Mouse (Mus musculus): Measurements from ENCODE around the gene Ccdc157. TPM values are rescaled to one million over a fixed set of nuclear protein-coding genes. Genes with fewer than 3 reads are reported as not detected.
"Not testable (repeated sequence)": the region's sequence is repeated elsewhere in the genome, so short reads cannot be mapped to it uniquely, and the experiment has no call there.

Ccdc157 gene
- 10 to 100 TPM; 16.0 to 18.1 TPM for total RNA-seq (2021)

DNA sequence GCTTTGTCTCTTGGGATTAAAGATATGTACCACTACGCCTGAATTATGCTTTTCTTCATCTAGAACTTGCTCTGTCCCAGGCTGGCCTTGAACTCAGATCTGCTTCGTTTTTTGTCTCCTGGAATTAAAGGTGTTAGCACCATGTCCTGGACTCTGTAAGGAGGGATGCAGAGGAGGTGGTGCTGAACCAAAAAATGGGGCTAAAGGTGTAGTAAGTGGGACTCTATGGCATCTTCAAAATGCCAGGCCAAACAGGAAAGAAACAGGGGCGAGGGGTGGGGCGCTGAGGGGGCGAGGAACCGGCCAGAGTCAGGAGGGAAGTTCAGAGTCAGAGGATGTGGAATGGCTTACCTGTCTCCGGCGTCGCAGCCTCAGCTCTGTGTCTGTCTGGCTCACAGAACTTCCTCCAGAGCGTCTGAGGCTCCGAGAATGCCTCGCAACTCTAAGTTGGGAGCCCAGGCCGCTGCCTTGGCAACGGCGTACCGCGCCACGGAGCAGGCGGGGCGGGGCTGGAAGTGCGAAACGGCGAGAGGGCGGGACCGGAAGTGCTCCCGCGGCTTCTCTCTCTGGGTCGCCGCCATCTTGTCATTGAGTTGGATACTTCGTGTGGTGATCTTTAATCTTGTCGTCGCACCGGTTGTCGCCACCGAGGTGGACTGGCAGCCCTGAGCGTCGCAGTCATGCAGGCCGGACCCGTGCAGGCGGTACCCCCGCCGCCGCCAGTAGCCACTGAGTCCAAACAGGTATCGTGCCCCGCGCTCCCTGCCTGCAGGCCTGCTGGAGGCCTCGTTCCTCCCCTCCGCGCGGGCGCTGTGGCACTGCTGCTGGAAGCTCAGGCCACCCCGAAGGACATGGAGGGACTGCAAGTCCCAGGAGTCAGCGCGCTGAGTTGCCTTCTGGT, at the start of gene Ccdc157, which contains the start of gene Sf3a1:
TSS of gene Ccdc157 (minus strand) at position 486 of the 901 bp plus-strand sequence.
TSS of gene Sf3a1 (plus strand) at position 543 of the 901 bp plus-strand sequence.
- intact Hi-C loops (cut with DNase I) = loop anchor here (2.0 kb wide), 1 partner anchor 25 kb away; the partner anchor contains the start of gene Rnf215
- peak; percentile 93 to 95 for DNase-seq (ENCODE audit: low spot score in 2 of 2)

DNA sequence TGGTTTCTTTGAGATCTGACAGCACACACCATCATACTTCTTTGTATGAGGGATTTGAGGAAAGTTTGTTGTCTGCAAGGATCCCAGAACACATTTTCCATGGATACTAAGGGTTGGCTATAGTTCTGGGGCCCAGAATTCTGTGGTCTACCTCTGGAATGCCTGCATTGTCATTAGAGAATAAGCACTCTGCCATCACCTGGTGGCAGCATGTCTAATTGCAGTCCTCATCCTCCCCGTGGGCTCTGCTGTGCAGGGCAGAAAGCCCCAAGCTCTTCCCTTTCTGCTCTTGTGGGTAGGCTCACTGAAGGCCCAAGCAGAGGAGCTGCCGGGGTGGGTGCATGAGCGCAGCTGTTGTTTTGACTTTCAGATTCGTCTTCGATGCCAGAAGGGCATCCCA, 49.5 kb upstream of the Ccdc157 start:
- intact Hi-C loops (cut with DNase I) = no loop called here
- DNase-seq (ENCODE audit: low spot score in 2 of 2) = no peak

DNA sequence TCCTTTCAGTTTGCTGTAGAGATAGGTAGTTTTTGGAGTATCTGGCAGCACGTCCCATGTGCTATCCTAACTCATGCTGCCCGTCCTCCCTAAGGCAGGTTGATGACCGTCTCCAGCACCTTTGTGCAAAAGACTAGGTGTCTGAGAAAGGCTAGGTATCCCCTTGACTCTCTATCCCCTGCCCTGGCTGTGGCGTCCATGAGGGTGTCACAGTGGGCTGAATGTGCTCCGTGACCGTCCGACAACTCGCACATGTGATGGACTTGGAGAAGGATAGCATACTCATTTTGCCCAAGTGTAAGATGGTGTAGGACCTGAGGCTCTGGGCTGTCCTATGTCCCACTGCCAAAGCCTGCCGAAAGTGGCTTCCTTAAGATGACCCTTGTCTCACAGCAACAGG, 47.6 kb upstream of the Ccdc157 start:
- intact Hi-C loops (cut with DNase I) = no loop called here
- no peak for DNase-seq (ENCODE audit: low spot score in 2 of 2)

DNA sequence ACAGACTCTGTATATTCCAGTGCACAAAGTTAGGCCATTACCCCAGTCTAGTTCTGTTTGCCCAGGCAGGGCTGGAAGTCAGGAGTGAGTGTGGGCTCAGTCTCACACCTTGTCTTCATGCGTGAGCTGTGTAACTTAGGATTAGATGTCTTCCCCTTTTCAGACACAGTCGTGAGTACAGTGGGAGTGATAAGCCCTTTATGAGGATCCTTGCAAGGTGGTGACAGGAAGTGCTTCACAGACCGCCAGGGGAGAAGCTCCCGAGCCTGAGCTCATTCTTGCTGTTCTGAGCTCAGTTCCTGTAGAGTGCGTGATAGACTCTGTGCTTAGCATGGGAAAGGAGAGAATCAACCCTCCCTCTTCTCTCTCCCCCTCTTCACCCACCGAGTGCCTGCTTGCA, 46.5 kb upstream of the Ccdc157 start:
- no peak for DNase-seq (ENCODE audit: low spot score in 2 of 2)
- intact Hi-C loops (cut with DNase I) = no loop called here

DNA sequence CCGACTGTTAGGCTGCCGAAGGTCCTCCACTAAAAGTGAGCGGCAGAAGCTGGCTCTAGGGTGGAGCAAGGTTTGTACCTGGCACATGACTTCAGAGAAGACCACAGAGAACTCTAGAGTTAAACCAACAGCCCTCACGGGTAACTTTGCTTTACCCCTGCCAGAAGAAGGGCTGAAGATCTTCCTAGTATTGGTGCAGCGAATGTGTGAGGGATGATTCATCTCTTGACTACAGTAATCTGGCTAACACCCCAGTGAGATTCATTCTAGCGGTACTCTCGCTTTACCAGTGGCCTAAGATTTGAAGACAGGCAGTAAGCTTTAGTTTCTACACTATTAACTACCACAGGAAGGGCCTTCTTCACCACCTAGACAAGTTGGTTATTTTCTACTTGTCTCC, 45.9 kb upstream of the Ccdc157 start:
- intact Hi-C loops (cut with DNase I) = no loop called here

DNA sequence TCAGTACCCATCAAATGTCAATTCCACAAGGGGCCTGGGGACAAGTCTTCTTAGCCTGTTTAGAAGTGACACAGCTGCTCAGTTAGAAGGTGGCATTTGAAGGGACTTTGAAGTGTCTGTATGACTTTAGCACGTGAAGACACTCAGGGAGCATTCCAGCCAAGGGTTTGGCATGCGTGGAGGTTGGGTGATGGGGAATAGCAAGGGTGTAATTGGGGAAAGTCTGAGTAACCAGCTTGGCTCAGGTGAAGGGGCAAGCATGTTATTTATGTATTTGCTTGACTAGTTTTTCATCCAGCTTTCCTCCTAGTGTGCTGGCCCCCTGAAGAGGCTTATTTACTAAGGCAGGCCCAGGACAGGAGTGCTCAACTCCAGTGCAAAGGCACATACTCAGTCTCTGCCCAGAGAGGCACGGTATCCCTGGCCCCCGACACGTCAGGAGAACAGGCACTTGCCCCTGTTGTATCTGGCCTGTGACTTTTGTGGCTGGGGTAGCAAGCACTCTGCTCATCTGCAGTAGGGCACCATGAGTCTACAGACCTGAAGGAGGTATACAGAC, 45.1 kb upstream of the Ccdc157 start:
- intact Hi-C loops (cut with DNase I) = no loop called here
- DNase-seq (ENCODE audit: low spot score in 2 of 2) = no peak

More for the DNA sequence above, 45.9 kb upstream of the Ccdc157 start:
- no peak for DNase-seq (ENCODE audit: low spot score in 2 of 2)

DNA sequence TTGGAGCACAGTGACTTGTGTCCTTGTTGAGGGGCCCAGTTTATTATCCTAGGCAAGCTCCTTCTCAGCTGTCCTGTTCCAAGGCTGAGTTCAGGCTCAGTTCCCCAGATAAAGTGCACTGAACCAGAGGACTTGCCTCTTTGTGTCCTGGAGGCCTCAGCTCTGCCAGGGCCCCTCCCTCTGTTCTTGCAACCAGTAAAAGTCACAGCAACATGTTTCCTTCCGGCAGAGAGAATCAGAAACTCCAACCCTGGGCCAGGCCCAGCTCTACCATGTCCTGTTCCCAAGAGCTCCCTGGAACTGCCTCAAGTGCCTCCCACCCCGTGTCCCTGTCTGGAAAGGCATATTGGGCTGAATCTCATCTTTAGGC, 43.6 kb upstream of the Ccdc157 start:
- intact Hi-C loops (cut with DNase I) = no loop called here
- DNase-seq (ENCODE audit: low spot score in 2 of 2) = no peak

DNA sequence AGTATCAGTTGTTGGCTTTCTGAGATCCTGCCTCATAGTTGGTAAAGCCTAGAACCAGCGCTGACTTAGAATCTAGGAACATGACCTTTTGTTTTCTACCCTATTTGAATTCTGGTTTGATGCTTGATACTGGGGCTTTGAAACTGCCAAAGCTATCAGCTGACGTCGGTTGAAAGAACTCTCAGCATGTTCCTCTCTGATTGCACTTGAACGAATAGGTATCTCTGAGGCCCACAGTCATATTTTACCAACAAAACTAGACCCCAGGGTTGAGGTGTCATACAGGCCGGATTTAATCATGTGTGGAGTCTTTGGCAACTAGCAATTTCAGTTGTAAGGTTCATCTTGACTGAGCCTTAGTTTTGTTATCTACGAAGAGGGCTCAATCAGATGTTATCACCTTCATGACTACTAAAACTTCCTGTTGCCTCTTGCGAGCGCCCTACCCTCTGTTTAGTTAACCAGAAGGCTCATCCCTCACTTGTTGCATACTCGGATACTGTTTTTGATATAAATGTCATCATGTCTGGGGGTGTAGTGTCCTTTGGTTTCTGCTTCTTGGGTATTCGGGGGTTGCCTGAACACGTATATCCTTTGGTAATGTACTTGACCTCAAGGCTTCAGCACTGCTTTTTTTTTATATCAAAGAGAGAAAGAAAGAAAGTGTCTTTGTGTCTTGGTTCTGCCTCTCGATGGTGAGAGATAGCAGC, 43.1 kb upstream of the Ccdc157 start:
- intact Hi-C loops (cut with DNase I) = no loop called here
- DNase-seq (ENCODE audit: low spot score in 2 of 2) = no peak

DNA sequence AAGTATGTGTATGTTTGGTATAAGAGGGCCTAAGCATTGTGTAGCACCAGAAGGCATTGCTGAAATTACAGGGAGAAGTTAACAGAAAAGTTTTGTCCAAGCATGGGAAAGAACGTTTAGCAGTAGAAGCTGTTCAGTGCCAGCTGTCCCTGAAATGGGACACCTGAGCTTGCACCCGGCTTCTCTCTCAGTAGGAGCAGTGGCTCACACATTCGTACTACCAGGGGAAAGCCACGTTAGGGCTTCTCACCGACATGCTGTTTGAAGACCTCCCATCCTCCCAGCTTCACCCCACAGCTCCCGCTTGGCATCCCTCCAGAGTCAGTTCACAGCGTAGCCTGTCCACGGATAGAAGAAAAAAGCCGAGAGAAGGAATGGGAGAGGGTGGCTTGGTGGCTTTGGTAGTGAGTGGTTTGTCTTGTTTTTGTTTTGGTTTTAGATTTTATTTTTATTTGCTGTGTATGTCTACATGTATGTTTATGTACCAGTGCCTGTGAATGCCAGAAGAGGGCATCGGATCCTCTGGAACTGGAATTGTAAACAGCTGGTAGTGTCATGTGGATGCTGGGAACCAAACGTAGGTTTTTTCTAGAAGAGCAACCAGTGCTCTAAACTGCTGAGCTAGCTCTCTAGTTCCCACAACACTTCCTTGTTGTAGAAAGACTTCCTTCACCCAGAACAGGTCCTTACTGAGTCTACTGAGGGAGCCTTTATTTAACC, 42.0 kb upstream of the Ccdc157 start:
- DNase-seq (ENCODE audit: low spot score in 2 of 2) = no peak
- intact Hi-C loops (cut with DNase I) = no loop called here

DNA sequence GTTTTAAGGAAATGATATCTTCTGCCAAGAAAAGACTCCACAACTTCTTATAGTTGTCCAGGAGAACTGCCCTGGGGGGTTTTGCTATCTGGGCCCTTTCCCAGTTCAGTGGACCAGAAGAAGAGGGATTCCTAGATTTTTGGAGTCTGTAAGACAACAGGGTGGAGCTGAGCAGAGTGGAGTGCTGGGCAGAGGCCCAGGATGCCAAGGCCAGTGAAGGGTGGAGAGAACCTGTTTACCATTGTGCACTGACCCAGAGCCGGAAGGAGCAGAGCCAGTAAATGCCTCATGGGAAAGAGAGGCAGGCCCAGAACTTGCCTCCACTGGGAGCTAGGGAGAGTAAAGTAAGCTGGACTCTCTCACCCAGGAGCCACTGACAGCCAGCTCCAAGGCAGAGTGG, 37.6 kb upstream of the Ccdc157 start:
- no peak for DNase-seq (ENCODE audit: low spot score in 2 of 2)
- intact Hi-C loops (cut with DNase I) = no loop called here

DNA sequence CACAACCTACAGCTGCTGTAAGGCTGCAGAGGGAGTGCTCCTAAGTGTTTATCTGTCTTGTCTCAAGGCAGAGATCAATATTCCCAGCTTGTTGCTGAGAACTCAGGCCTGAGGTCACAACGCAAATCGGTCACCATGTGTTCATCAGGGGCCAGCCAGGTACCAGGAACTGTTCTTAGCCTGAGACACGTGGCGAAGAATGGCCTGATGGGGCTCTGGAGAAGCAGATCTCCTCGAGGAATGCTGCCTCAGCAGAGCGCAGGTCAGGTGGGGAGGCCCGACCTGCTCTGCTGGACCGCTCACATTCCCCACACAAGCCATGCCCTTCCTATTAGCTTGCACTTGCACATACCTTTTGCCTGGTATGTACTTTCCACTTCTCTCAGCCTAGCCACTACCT, 36.5 kb upstream of the Ccdc157 start:
- intact Hi-C loops (cut with DNase I) = no loop called here
- no peak for DNase-seq (ENCODE audit: low spot score in 2 of 2)

DNA sequence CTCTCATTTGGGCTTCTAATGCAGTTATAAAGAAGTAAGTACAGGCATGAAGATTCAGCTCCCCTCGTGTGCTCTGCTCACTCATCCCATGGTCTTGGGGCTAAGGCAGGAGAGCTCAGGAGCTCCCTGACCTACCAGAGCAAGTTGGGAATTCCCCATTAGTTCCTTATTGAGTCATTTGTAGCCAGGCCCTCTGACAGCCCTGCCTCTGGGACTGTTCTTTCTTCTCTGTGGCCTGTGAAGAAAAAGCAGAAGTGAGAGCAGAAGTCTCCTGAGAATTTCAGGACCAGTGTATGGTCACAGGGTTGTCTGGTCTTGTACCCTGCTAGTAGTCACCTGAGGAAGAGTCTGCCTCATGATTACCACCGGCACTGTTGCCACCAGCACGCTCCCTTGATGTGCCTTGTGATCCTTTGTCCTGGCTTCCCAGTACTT, 35.5 kb upstream of the Ccdc157 start:
- intact Hi-C loops (cut with DNase I) = no loop called here
- no peak for DNase-seq (ENCODE audit: low spot score in 2 of 2)

DNA sequence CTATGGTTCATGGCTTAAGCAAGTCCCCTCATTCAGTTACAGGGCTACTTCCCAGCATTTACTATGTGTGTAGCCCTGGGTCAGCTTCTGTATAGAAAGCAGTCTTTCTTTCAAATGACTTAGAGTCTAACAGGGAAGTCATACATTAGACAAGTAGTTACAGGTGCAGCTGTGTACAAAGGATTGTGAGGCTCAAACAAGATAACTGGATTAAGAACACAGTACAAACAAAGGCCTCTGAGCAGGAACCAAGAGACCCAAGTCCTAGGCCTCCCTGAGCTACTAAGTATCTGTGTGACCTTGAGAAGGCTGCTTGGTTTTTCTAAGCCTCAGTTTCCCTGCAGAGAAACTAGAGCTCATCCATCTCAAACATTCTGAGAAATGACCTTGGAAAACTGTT, 33.3 kb upstream of the Ccdc157 start:
- intact Hi-C loops (cut with DNase I) = no loop called here
- no peak for DNase-seq (ENCODE audit: low spot score in 2 of 2)

DNA sequence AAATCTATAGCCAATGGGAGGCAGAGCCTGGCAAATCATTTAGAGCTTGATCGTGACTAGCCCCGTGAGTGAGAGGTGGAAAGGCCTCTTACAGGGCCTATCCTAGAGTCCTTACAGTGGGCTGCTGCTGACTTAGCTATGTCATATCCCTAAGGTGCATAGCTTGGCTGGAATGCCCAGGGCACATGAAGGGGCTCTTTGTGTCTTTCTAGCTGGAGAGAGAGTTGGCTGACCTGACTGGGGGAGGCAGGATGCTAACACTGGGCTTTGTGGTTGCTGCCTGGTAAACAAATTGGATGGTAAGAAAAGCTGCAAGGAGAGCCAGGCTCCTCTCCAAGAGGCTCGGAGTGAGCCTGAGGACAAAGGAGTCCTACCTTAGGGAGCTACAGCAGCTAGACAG, 32.7 kb upstream of the Ccdc157 start:
- intact Hi-C loops (cut with DNase I) = no loop called here
- no peak for DNase-seq (ENCODE audit: low spot score in 2 of 2)

DNA sequence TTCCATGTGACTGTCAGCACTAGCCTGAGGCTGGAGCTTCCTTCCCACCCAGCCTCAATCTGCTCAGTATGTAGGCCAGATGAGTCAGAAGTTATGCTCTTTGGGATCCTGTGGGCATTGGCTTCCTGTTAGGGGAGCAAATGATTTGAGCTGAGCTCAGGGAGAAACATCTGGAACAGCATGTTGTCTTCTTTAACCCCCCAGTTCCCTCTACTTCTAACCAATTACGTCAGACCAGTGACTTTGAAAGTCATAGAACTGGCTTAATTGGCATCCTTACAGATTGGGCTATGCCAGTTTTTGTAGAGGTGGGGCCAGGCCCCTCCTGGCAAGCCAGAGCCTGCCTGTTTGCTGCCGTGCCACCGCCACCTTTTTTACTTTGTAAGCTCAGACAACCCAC, 30.6 kb upstream of the Ccdc157 start:
- DNase-seq (ENCODE audit: low spot score in 2 of 2) = no peak
- intact Hi-C loops (cut with DNase I) = no loop called here

DNA sequence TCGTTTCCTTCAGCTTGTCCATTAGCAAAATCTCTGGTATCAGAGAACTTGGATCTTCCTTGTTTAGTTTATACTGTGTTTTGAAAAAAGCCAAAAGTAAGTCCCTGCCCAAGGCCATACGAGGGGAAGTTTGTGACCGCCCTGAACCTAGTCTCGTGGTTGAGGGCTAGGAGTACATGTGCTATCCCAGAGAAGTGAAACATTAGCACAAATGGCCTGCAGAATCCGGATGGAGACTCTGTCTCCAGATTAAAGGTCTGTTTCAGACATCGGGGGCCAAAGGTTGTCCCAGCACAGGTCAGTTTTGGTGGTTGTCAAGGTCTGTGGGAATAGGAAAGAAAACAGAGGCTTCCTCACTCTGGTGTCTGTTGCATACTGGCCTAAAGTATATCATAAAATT, 29.1 kb upstream of the Ccdc157 start:
- DNase-seq (ENCODE audit: low spot score in 2 of 2) = no peak
- intact Hi-C loops (cut with DNase I) = no loop called here

DNA sequence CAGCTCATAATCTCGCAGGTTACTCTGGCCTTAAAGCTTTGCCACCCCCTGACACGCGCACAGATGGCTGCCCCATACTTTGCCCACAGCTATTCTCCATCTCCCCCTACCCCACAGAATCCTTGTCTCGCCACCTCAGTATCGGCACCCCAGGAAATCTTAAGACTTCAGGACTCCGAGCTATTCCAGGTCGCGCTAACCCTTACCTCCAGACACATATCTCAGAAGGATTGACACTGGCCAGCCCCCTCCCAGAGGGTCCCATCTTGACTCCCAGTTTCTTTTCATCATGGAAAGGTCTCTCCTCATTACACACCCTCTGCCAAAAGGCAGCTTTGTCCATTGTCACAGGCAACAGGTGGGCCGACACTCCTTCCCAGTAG, 27.2 kb upstream of the Ccdc157 start:
- DNase-seq (ENCODE audit: low spot score in 2 of 2) = no peak
- intact Hi-C loops (cut with DNase I) = no loop called here

DNA sequence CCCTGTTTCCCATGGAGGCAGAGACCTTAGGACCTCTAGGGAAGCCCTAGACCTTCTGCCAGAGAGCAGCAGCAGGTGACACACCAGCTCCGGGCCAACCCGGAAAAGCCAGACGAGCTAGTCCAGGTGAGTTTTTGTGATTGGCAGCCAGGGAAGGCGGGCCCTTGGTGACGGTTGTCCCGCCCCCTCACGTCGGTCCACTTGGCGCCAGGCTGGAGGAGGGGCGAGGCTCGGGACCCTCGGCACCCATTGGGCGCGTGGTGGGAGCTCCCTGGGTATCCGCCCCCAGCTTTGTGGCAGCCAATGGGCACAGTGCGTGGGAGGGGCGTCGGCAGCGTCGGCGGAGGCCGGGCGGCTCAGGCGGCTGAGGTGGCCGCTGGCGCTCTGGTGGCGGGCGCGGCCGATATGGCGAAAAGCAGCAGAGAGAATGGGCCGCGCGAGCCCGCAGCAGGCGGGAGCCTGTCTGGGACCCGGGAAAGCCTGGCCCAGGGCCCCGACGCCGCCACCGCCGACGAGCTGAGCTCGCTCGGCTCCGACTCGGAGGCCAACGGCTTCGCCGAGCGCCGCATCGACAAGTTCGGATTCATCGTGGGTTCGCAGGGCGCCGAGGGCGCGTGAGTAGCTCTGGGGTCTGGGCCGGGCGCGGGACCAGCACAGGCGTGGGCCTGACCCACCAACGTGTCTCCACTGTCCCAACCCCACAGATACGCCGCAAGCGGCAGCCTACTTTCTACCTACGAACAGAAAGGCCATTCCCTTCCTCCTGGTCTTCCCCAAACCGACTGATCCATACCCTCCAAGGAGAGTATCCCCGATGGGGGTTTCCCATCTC, 26.6 kb upstream of the Ccdc157 start, which contains the start of gene Tbc1d10a:
TSS of gene Tbc1d10a (plus strand) at position 304 of the 832 bp plus-strand sequence.
- intact Hi-C loops (cut with DNase I) = no loop called here
- DNase-seq (ENCODE audit: low spot score in 2 of 2) = peak; percentile 98

DNA sequence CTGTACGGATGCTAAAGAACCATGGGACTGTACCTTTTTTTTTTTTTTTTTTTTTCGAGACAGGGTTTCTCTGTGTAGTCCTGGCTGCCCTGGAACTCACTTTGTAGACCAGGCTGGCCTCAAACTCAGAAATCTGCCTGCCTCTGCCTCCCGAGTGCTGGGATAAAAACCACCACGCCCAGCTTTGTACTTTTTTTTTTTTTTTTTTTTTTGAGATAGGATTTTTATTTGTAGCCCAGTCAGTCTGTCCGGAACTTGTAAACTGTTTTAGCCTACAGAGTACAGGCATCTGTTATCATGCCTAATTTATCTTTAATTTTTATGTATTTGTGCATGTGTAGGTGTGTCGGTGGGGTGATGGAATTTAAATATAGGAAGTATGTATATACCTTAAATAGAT, 25.4 kb upstream of the Ccdc157 start:
- DNase-seq (ENCODE audit: low spot score in 2 of 2); intact Hi-C loops (cut with DNase I): not testable (repeated sequence)
